Mouse (Mus musculus): ENCODE measurements around the gene S100pbp. TPM values are rescaled to one million over a fixed set of nuclear protein-coding genes. Genes with fewer than 3 reads are reported as not detected.
"Not testable (repeated sequence)": the region's sequence is repeated elsewhere in the genome, so short reads cannot be mapped to it uniquely, and the experiment has no call there.

S100pbp gene
- polyA plus RNA-seq, 1 experiment from 2014 or later = 14.6 TPM

DNA sequence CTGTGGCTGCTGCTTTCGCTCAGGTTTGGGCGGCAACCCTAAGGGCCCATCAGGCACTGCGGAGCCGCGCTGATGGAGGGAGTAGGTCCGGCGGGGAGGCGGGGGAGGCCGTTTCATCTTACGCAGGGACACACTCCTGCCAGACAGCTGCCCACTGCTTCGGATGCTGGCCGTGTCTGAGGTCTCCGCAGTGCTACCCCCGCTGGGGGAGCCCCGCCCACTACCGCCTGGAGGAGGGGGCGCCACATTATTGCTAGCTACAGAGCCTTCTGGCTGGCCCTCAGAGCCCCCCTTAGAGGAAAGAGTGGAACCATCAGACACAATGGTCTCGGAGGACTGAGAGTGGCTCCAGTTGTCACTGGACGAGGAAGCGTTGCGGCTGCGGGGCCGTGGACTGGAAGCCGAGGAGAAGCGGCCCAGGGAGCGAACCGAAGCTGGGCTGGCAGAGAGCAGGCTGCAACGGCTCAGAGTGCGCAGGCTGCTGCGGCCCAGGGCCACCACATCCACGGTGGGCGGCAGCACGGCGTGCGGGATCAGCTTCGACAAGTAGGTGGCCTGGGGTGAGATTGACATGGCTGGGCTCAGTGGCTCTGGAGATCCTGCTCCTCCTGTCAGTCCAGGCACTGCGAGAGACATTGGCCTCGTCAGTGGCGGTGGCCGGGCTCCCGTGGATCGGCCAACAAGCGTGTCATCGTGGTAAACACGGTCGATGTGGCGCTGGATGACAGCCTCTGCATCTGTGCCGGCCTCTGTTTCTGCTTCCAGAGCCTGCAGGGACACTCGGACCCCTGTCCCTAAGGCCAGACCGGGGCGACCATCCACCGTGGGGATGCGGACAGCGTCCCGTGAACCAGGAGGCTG is 34.1 kb upstream of the S100pbp start:
- Histone ChIP-seq H3K4me3 (ENCODE audit: low read depth, low read length) (peak overlapping the region; percentile 20), H3K9me3 (ENCODE audit: control insufficient read depth, low read length) (no peaks in the 10 kb centered on the region)

DNA sequence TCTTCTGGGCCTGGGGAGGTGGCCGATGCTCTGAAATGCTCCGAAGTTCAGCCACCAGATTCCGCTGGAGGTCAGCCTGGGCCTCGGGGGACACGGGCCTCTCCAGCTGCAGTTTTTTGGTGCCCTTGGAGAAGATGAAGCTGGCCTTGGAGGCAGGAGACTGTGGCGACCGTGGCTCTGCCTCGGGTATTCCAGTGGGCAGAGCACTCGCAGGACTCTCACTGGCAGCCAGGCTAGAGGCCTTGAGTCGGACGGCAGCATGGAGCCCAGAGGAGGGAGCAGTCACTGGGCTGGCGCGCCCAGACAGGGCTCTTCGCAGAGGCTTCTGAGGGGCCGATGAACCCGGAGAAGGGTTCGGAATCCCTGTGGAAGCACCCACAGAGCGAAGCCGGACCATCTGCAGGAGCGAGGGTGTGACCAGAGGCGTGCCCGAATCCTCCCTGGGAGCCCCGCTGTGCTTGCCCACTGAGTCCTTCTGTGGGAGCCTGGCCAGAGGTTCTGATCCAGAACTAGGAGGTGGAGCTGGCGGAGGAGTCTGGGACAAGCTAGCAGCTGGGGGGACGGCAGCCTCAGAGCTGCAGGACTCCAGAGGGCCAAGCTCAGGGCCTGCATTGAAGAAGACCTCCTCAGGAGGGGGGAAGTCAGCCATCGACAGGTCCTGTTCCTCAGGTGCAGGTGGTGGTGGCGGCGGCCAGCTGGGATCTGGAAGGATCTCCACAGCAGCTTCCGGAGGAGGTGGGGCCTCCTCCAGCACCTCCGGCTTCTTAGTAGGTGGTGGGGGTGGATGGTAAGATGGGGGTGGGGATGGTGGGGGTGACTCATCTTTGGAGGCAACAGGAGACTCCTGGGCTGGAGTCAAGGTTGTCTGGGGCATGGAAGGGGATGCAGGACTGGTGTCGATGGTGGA is 32.7 kb upstream of the S100pbp start:
- 74% methylated on average over 31 of the region's 31 CpGs for WGBS
- H3K4me1 ChIP-seq (replicated peaks; ENCODE audit: control insufficient read depth, insufficient read depth, low read length) = peaks cover 18% of the 10 kb centered on the region
- H3K27me3 ChIP-seq (replicated peaks; ENCODE audit: control insufficient read depth, insufficient read depth, low read length) = 0 out of 2 replicates have a peak, but pooled peaks cover 9% of the 10 kb centered on the region
- peaks cover 55% of the 10 kb centered on the region for H3K36me3 ChIP-seq (ENCODE audit: control insufficient read depth, insufficient read depth, low read length)
- H3K4me2 ChIP-seq (ENCODE audit: low read length) = no peak overlapping the region
- no peak for DNase-seq (ENCODE audit: low spot score)
- no peak overlapping the region for H3K27ac ChIP-seq (ENCODE audit: low read depth)
- no peak overlapping the region for H3K4me3 ChIP-seq (ENCODE audit: low read depth, low read length)
- no peaks in the 10 kb centered on the region for H3K9me3 ChIP-seq (ENCODE audit: control insufficient read depth, low read length)
- H3K9ac ChIP-seq (ENCODE audit: low read length) = no peak overlapping the region
- ATAC-seq (replicated peaks; ENCODE audit: low FRiP score, low TSS enrichment, low read depth) = no peak

More for the DNA sequence above, 34.1 kb upstream of the S100pbp start:
- 45% methylated on average over 55 of the region's 55 CpGs for WGBS
- Histone ChIP-seq H3K36me3 (ENCODE audit: control insufficient read depth, insufficient read depth, low read length) (peaks cover 42% of the 10 kb centered on the region), H3K9ac (ENCODE audit: low read length) (no peak overlapping the region), H3K4me1 (replicated peaks; ENCODE audit: control insufficient read depth, insufficient read depth, low read length) (peaks cover 28% of the 10 kb centered on the region), H3K27ac (ENCODE audit: low read depth) (no peak overlapping the region), H3K27me3 (replicated peaks; ENCODE audit: control insufficient read depth, insufficient read depth, low read length) (0 out of 2 replicates have a peak, but pooled peaks cover 9% of the 10 kb centered on the region), H3K4me2 (ENCODE audit: low read length) (peak overlapping the region; percentile 44)
- ATAC-seq (replicated peaks; ENCODE audit: low FRiP score, low TSS enrichment, low read depth) = no peak
- no peak for DNase-seq (ENCODE audit: low spot score)

DNA sequence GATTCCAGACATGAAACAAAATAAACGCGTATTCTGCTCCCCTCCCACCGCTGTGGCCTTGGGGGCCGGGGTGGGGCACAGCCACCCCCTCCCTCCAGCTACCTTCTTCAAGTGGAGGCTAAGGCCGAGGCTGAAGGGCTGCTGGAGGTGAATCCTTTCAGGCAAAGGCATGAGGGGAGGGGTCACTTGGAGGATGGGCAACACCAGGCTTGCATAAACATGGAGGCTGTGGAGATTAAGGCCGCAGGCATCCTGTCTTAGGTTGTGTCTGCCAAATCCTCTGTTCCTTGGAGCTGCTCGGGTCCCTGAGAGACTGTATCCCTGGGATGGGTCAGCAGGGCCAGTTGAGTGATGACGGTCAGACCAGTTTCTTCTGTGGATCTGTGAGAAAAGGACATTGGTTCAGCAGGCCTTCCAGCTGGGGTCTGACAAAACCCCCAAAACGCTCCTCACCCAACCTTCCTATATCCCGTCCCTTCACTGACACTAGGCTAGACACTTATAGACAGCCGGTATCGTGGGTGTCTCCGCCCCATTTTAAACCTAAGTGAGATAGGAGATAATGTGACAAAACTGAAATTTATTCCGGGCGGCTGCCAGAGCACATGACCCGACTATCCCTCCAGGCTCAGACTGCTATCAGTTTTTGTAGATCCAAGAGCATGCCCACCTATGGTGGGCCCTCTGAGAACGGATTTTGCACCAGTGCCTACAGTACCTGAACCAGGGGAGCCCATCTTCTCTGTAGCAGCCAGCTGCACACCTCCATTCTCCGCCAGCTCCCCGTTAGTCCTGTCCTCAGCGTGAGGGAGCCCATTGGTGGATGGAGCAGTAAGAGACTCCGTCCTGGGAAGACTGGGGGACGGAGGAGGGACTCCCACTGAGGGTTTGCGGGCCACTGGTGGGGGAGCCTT is 31.8 kb upstream of the S100pbp start:
- H3K4me3 ChIP-seq (ENCODE audit: low read depth, low read length) = no peak overlapping the region
- H3K4me1 ChIP-seq (replicated peaks; ENCODE audit: control insufficient read depth, insufficient read depth, low read length) = peaks cover 9% of the 10 kb centered on the region
- H3K4me2 ChIP-seq (ENCODE audit: low read length) = no peak overlapping the region
- H3K9ac ChIP-seq (ENCODE audit: low read length) = no peak overlapping the region
- no peak for ATAC-seq (replicated peaks; ENCODE audit: low FRiP score, low TSS enrichment, low read depth)
- H3K27me3 ChIP-seq (replicated peaks; ENCODE audit: control insufficient read depth, insufficient read depth, low read length) = 0 out of 2 replicates have a peak, but pooled peaks cover 9% of the 10 kb centered on the region
- no peaks in the 10 kb centered on the region for H3K9me3 ChIP-seq (ENCODE audit: control insufficient read depth, low read length)
- 71% methylated on average over 23 of the region's 23 CpGs for WGBS
- no peak overlapping the region for H3K27ac ChIP-seq (ENCODE audit: low read depth)
- H3K36me3 ChIP-seq (ENCODE audit: control insufficient read depth, insufficient read depth, low read length) = peaks cover 64% of the 10 kb centered on the region
- no peak for DNase-seq (ENCODE audit: low spot score)

DNA sequence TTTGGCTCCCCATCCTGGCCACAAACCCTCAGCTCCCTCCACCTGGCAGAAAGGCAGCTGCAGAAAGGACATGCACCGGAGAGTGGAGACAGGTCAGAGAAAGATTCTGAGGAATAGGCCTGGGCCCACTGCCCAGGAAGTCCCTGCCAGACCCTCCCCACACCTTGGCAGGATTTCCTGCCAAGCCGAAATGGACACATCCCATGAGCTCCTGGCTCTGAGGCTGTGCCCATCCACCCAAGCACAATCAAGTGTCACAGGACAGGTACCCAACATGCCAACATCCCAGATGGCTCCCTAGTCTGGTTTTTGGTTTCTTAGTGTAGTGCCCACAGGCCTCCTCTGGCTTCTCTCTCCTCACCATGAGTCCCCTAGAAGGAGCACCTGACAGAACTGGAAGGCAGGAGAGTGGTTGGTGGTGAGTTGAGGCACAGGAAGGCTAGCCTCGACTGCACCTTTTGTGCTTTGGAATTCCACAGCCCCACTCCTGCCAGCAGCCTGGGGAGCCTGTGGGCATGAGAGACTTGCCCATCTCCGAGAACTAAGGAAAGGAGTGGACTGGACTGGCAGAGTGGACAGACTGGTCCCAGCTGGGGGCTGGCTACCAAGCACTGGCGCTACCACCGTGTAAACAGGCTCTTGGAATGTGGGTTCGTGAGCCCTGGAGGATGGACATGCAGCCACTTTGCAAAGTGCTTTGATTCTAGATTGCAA is 31.0 kb upstream of the S100pbp start:
- DNase-seq (ENCODE audit: low spot score) (no peak), ATAC-seq (replicated peaks; ENCODE audit: low FRiP score, low TSS enrichment, low read depth) (no peak)
- WGBS = 66% methylated on average over 7 of the region's 7 CpGs
- Histone ChIP-seq H3K4me3 (ENCODE audit: low read depth, low read length) (no peak overlapping the region), H3K27ac (ENCODE audit: low read depth) (no peak overlapping the region), H3K4me1 (replicated peaks; ENCODE audit: control insufficient read depth, insufficient read depth, low read length) (peaks cover 8% of the 10 kb centered on the region; the same call in 1 of the 2 replicates), H3K36me3 (ENCODE audit: control insufficient read depth, insufficient read depth, low read length) (peaks cover 70% of the 10 kb centered on the region), H3K9ac (ENCODE audit: low read length) (no peak overlapping the region), H3K9me3 (ENCODE audit: control insufficient read depth, low read length) (no peaks in the 10 kb centered on the region), H3K27me3 (replicated peaks; ENCODE audit: control insufficient read depth, insufficient read depth, low read length) (0 out of 2 replicates have a peak, but pooled peaks cover 7% of the 10 kb centered on the region), H3K4me2 (ENCODE audit: low read length) (no peak overlapping the region)

DNA sequence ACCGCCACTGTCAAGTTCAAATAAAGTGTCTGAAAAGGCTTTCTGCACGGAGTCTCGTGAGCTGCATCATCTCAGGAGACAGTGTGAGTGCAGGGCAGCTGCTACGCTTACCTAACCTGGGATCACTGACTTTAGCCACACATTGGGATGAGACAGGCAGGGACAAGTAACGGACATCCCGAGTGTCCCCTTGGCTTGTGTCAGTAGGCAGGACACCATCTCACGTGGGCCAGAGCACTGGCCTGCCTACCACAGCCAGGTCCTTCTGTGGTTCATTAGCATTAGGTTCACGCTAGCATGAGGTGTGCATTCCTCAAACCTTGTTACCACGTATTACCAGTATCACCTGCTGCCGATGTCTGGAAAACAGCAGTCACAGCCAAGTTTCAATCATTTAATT is 29.7 kb upstream of the S100pbp start:
- no peak overlapping the region for H3K4me2 ChIP-seq (ENCODE audit: low read length)
- H3K36me3 ChIP-seq (ENCODE audit: control insufficient read depth, insufficient read depth, low read length) = peaks cover 78% of the 10 kb centered on the region
- no peaks in the 10 kb centered on the region for H3K9me3 ChIP-seq (ENCODE audit: control insufficient read depth, low read length)
- ATAC-seq (replicated peaks; ENCODE audit: low FRiP score, low TSS enrichment, low read depth) (no peak), DNase-seq (ENCODE audit: low spot score) (no peak)
- 85% methylated on average over 10 of the region's 10 CpGs for WGBS
- H3K4me1 ChIP-seq (replicated peaks; ENCODE audit: control insufficient read depth, insufficient read depth, low read length) = peaks cover 8% of the 10 kb centered on the region; the same call in 1 of the 2 replicates
- 0 out of 2 replicates have a peak, but pooled peaks cover 2% of the 10 kb centered on the region for H3K27me3 ChIP-seq (replicated peaks; ENCODE audit: control insufficient read depth, insufficient read depth, low read length)
- H3K4me3 ChIP-seq (ENCODE audit: low read depth, low read length) = no peak overlapping the region
- no peak overlapping the region for H3K27ac ChIP-seq (ENCODE audit: low read depth)
- no peak overlapping the region for H3K9ac ChIP-seq (ENCODE audit: low read length)

DNA sequence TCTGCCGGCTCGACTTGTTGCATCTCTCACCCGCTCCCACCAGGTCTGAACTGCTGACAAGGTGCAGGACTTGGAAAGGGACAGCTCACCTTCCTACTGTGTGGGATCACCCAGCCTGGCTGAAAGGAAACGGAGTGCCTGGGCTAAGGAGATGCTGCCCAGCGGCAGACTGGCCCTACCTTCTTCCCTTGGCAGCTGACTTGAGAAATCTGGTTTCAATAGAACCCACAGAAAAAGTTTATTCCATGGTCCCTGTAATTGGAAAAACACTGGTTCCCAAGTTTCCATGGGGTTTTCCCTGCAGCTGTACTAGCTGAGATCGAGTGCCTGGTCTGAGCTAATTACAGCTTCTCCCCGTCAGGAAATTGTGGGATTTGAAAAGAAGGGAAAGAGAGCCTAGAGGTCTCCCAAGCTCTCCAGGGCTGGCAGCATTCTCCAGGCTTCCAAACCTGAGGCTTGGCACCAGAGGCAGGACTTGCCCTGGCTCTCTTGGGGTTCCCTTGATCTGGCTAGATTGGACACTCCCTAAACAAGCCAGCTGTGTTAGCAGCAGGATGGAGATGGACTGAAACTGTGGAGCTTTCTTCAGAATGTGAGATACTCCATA is 29.1 kb upstream of the S100pbp start:
- ATAC-seq (replicated peaks; ENCODE audit: low FRiP score, low TSS enrichment, low read depth) (no peak), DNase-seq (ENCODE audit: low spot score) (no peak)
- no peak overlapping the region for H3K4me3 ChIP-seq (ENCODE audit: low read depth, low read length)
- H3K27me3 ChIP-seq (replicated peaks; ENCODE audit: control insufficient read depth, insufficient read depth, low read length) = 0 out of 2 replicates have a peak, but pooled peaks cover 2% of the 10 kb centered on the region
- H3K4me2 ChIP-seq (ENCODE audit: low read length) = no peak overlapping the region
- H3K4me1 ChIP-seq (replicated peaks; ENCODE audit: control insufficient read depth, insufficient read depth, low read length) = peaks cover 8% of the 10 kb centered on the region; the same call in 1 of the 2 replicates
- H3K36me3 ChIP-seq (ENCODE audit: control insufficient read depth, insufficient read depth, low read length) = peaks cover 78% of the 10 kb centered on the region
- no peak overlapping the region for H3K27ac ChIP-seq (ENCODE audit: low read depth)
- H3K9ac ChIP-seq (ENCODE audit: low read length) = no peak overlapping the region
- no peaks in the 10 kb centered on the region for H3K9me3 ChIP-seq (ENCODE audit: control insufficient read depth, low read length)
- whole genome bisulfite sequencing = 76% methylated on average over 7 of the region's 7 CpGs

DNA sequence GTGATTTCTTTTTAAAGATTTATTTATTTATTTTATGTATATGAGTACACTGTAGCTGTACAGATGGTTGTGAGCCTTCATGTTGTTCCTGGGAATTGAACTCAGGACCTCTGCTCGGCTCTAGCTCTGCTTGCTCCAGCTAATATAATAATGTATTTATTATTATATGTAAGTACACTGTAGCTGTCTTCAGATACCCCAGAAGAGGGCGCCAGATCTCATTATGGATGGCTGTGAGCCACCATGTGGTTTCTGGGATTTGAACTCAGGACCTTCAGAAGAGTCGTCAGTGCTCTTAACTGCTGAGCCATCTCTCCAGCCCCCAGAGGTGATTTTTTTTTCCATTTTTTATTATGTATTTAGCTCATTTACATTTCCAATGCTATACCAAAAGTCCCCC is 23.0 kb upstream of the S100pbp start:
- not testable (repeated sequence) for H3K4me2 ChIP-seq (ENCODE audit: low read length); ATAC-seq (replicated peaks; ENCODE audit: low FRiP score, low TSS enrichment, low read depth); H3K9me3 ChIP-seq (ENCODE audit: control insufficient read depth, low read length); H3K9ac ChIP-seq (ENCODE audit: low read length); H3K27ac ChIP-seq (ENCODE audit: low read depth); H3K4me3 ChIP-seq (ENCODE audit: low read depth, low read length); H3K4me1 ChIP-seq (replicated peaks; ENCODE audit: control insufficient read depth, insufficient read depth, low read length); DNase-seq (ENCODE audit: low spot score); H3K27me3 ChIP-seq (replicated peaks; ENCODE audit: control insufficient read depth, insufficient read depth, low read length)
- WGBS = 69% methylated on average over 3 of the region's 3 CpGs
- peaks cover 88% of the 10 kb centered on the region for H3K36me3 ChIP-seq (ENCODE audit: control insufficient read depth, insufficient read depth, low read length)

All from intestine, embryonic 14.5 days (tissue).